Mouse (Mus musculus) 3134 (cell line): ENCODE measurements around the gene Sap25.
A peak's percentile ranks its signal among the peaks of the same experiment; 100 is the strongest.
"Not testable (repeated sequence)": the region's sequence is repeated elsewhere in the genome, so short reads cannot be mapped to it uniquely, and the experiment has no call there.

ENCODE experiments used
- DNase-seq: peaks from one replicate; pipeline ENCODE4 v3.0.0-alpha.2; 2011; ENCODE audit warnings: low spot score; ENCODE audit not compliant: insufficient read length; ENCODE audit errors: extremely low read depth

The Sap25 gene

DNA sequence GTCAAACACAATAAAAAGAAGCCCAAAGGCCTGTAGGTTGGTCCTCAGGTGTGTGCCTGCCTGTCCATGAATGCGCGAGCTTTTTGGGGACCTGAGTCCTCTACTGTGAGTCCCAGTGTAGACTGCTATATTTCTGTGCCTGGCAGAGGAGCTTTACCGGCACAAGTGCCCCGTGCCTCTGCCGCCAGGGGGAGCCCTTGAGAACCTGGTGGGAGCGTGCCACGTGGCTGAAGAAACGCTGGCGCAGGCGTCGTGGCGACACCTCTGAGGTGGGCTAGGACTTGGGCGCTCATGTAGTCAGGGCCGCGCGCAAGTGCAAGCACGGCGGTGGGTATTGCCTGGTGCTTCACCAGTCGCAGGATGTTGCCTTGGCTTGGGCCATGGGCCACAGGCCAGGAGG, at the start of gene Sap25:
TSS of gene Sap25 (plus strand) at position 281 of the 400 bp plus-strand sequence.
- no peak for DNase-seq

GRCm38 (mm10) chr5:137595921-137596320, 45.2 kb upstream of the Sap25 start:
- DNase-seq, result no peak

GRCm38 (mm10) chr5:137596601-137597261, 44.4 kb upstream of the Sap25 start:
- no peak for DNase-seq

DNA sequence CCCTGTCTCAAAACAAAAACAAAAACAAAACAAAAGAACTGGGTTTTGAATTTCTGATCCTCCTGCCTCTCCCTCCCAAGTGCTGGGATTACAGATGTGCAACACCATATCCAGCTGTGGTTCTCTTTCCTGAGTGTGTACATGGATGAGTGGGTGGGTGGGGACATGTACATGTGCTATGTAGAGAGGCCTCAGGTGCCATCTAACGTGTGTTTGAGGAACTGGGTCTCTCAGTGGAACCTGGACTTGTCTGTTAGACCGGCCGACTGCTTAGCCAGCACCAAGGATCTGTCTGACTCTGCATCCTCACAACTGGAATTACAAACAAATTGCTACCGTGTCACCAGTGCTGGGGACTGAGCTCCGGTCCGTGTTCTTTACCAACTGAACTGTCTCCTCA, 43.5 kb upstream of the Sap25 start:
- no peak for DNase-seq

DNA sequence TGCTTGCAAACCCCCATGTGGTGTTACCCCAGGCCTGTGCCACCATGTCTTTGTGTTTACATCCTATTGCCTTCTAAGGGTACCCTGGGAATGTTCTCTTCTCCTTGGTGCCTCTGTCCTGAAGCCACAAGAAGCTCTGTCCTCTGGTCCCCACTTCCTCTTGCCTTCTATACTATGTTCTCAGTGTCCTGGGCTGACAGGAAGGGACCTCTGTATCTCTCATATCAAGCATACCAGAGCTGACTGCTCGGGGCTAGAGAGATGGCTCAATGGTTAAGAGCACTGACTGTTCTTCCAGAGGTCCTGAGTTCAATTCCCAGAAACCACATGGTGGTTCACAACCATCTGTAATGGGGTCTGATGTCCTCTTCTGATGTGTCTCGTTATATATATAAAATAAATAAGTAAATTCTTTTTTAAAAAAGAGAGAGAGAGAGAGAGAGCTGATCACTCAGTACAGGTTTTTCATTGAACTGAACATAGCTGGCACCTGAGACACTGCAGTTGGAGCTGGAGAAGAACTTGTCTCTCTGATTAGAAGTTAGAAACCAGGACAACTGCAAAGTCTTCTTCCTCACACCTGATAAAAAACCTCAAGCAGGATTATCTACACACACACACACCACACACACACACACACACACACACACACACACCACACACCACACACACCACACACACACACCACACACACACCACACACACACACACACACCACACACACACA, 42.9 kb upstream of the Sap25 start:
- DNase-seq, result no peak

GRCm38 (mm10) chr5:137599600-137599999, 41.5 kb upstream of the Sap25 start:
- DNase-seq, result no peak

DNA sequence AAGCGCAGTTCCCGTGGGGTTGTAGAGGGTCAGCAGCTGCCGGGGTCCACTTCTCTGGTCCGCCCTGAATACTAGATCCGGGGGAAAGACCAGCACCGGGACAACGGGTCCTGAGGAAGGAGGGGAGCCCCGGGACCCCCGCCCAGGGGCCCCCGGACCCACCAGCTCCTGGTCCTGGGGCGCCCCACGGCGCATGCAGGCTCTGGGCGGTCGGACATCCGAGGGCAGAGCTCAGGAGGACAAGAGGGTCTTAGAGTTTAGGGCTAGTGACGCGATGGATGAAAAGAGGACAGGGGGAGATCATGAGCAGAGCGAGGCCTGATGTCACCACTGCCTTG, 40.9 kb upstream of the Sap25 start:
- DNase-seq, result no peak

GRCm38 (mm10) chr5:137600619-137601364, 40.3 kb upstream of the Sap25 start, which contains the start of gene Mospd3:
TSS of gene Mospd3 (minus strand) at chr5:137601058.
- DNase-seq, result peak; percentile 96

DNA sequence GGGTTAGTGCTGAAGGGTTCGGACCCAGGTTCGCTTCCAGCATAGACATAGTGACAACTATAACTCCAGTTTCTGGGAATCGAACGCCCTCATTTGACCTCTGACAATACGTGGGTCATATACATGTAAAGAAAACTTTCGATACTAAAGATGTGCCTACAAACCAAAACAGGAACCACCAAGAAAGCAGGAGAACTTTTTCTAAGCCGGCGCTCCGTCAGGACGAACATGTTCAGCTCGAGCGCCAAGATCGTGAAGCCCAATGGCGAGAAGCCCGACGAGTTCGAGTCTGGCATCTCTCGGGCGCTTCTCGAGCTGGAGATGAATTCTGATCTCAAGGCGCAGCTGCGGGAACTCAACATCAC, 39.8 kb upstream of the Sap25 start:
- no peak for DNase-seq

DNA sequence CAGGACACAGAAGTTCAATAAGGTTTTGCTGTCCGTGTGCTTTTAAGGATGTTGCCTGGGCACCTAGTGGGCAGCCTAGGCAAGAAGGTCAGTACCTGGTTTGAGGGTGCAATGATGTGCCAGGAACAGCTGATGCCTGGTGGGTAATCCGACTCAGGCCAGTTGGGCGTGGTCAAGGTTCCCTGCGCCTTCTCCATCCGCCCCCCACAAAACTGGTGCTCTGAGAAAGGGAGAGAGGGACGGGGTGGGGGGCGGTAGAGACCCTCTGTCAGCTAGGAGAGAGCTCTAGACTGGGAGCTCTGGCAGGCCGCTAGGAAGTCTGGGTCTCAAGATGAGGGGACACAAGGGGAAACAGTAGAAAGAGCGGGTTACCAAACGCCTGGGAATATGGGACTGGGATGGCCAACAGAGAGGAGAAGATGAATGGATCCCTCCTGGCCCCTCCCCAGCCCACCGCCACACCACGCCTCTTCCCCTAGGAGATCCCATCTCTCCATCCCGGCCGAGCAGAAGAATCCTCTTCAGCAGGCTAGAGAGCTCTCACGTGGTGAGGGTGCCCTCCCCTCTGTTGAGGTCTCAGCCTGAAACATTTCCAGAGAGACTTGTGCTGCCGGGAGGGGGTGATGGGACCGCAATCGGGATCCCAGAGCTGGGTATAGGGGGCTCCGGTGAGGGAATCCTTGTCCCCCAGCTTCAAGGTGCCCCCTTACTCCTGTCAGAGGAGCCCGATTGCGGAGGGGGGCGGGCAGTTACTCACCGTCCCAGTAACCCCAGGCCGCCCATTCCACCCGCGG, 33.1 kb upstream of the Sap25 start:
- DNase-seq, result no peak

DNA sequence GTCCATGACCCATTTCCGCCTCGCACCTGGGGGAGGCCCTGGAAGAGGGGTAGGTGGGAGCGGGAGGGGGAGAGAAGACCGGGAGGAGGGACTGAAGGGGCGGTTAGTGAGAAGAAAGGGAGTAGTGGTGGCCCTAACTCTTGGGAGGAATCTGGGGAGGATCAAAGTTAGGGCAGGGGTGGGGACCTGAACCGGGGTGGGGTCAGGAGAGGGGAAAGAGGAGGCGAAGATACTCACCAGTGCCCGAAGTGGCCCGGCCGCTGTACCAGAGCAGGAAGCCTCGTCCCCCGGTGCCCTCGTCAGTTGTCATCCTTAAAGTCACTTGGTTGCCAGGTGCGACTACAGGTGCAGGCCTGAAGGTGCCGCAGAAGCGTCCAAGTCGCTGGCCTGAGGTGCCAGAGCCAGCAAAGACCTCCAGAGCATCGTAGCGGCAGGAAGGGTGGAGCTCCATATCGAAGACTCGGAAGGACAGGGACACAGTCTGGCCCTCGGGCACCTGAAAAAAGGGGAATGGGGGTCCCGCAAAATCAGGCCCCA, 32.4 kb upstream of the Sap25 start:
- DNase-seq, result no peak

DNA sequence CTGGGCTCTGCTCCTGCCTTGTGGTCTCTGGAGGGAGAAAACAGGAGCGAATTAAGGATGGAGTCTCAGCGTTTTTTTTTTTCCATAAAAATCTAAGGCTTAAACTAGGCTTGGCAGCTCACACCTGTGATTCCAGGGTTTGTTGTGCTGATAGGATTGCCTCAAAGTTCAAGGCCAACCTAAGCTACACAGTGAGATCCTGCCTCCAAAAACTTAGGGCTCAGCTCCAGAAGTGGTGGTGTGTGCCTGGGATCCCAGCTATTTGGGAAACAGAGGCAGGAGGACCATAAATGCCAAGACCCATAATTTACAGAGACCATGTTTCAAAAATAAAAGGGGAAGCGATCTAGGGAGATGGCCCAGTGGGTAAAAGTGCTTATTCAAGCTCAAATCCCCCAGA, 31.8 kb upstream of the Sap25 start:
- DNase-seq, result no peak

- DNase-seq, result no peak
These were observed 31.1 kb upstream of the Sap25 start for GRCm38 (mm10) chr5:137610056-137610455.

GRCm38 (mm10) chr5:137610548-137611244, 30.4 kb upstream of the Sap25 start:
- DNase-seq, result peak; percentile 85

DNA sequence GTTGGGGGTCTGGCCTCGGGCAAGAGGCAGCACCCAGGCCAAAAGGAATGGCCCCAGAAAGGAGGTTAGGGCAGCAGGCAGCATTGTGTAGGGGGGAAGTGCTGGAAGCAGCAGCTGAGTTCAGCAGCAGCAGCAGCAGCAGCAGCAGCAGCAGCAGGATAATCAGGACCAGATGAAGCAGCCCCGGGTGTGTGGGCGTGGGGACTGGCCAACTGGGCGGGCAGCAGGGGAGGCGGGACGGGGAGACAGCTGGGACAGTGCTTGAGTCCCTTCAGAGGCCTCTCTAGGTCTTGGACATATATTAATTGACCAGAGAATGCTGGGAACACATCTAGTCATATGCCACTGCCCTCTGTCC, 29.9 kb upstream of the Sap25 start:
- DNase-seq, result peak; percentile 95

DNA sequence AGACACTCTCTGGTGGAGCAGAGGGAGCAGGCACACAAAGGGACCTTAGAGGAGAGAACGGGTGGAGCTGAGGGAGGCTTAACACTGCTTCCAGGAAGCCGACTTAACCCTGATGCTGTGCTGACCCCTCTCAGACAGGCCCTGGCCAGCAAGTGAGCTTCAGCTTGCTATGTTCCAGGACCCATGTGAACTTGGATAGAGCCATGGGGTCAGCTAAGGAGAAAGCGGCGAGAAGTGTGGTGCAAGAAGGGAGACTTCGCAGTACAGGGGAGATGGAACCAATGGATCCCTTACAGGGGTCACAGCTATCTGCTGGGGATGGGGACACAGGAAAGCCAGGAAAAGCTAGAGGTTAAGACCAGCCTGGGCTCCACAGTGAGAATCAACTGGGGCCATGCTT, 28.1 kb upstream of the Sap25 start:
- DNase-seq, result peak; percentile 49

- DNase-seq, result peak; percentile 88
These were observed 27.6 kb upstream of the Sap25 start, which contains the start of gene Pcolce for GRCm38 (mm10) chr5:137613550-137613949. TSS of gene Pcolce (minus strand) at chr5:137613784.

DNA sequence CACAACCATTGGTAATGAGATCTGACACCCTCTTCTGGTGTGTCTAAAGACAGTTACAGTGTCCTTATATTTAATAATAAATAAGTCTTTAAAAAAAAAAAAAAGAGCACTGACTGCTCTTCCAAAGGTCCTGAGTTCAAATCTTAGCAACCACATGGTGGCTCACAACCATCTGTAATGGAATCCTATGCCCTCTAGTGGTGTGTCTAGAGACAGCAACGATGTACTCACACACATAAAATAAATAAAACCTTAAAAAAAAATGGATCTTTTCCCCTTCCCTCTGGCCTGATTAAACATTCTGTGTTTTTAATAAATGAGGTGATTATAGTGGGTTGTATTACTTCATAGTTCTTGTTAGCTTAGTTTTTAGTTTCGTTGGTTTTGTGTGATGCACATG, 26.2 kb upstream of the Sap25 start:
- DNase-seq, result not testable (repeated sequence)

DNA sequence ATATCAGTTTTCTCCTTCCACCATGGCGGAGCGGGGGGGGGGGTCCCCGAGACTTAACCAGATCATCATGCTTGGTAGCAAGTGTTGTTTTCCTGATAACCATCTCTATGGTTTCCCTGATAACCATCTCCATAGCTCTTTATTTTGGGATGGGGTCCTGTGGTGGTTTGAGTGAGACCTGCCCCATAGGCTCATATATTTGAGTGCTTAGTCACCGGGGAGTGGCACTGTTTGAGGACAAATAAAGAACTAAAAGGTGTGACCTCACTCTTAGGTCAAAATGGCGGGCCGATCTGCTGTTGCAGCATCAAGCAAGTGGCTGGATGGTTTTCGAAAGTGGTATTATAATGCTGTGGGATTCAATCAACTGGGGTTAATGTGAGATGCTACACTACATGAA, 25.8 kb upstream of the Sap25 start:
- no peak for DNase-seq

DNA sequence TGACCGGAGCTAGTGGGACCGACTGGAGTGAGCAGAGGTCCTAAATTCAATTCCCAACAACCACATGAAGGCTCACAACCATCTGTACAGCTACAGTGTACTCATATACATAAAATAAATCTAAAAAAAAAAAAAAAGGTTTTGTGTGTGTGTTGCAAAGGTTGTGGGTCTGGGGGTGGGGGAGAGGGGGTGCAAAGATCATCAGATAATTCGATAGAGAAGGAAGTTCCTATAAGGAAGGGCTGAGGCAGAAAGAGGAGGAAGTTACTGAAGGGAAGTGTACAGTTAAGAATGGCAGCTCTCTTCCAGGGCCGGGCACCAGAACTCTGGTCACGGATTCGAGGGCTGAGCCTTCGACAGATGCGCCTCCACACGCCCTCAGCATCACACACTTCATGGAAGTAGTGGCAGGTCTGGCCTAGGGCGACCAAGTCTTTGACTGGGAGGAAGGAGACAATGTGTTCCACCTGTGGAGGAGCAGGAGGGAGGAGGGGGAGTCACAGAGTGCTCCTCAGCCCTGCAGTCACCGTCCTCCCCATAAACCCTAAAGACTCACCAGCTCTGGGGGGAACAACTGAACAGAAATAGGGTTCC, 17.1 kb upstream of the Sap25 start:
- no peak for DNase-seq
